Mouse (Mus musculus) stomach, embryonic 15.5 days (tissue): ENCODE results near the gene Abhd12. TPM values are rescaled to one million over a fixed set of nuclear protein-coding genes. Genes with fewer than 3 reads are reported as not detected.
A peak's percentile ranks its signal among the peaks of the same experiment; 100 is the strongest.

Experiments
- ATAC-seq: fragments of 200-750 bp; cut with Nextera tagmentation; 2 replicates; pipeline ENCODE4 v1.8.0; 2017; ENCODE audit warnings: low read depth, moderate number of reproducible peaks, moderate TSS enrichment; ENCODE audit not compliant: insufficient read depth, low FRiP score
- H3K27ac ChIP-seq: fragments of 300-500 bp; sonication (generic); 2 replicates; pipeline ENCODE4 v1.5.1; 2015; ENCODE audit warnings: mild to moderate bottlenecking, inconsistent platforms
- H3K27me3 ChIP-seq: fragments of 300-500 bp; sonication (generic); replicated peaks from 2 replicates; pipeline ENCODE4 v1.6.1; 2015; ENCODE audit warnings: inconsistent platforms
- H3K36me3 ChIP-seq: fragments of 300-500 bp; sonication (generic); 2 replicates; pipeline ENCODE4 v1.6.1; 2015; ENCODE audit warnings: inconsistent platforms
- H3K4me1 ChIP-seq: fragments of 300-500 bp; sonication (generic); 2 replicates; pipeline ENCODE4 v1.6.1; 2015; ENCODE audit warnings: inconsistent platforms
- H3K4me2 ChIP-seq: fragments of 300-500 bp; sonication (generic); 2 replicates; pipeline ENCODE4 v1.6.1; 2015; ENCODE audit warnings: mild to moderate bottlenecking, inconsistent platforms
- H3K4me3 ChIP-seq: fragments of 300-500 bp; sonication (generic); replicated peaks from 2 replicates; pipeline ENCODE4 v1.5.1; 2015; ENCODE audit warnings: inconsistent platforms
- H3K9ac ChIP-seq: fragments of 300-500 bp; sonication (generic); 2 replicates; pipeline ENCODE4 v1.6.1; 2015; ENCODE audit warnings: inconsistent platforms
- H3K9me3 ChIP-seq: fragments of 300-500 bp; sonication (generic); 2 replicates; pipeline ENCODE4 v1.6.1; 2016; ENCODE audit warnings: inconsistent platforms
- WGBS: fragments of 180-500 bp; shearing (Covaris S2); methylation state at CpG from one replicate; pipeline ENCODE4 v1.1.7; 2015; 5-methylcytosine and 5-hydroxymethylcytosine counted together
- polyA plus RNA-seq: library from polyadenylated mRNA; unstranded; fragments of >200 nt; fragmentation: Nextera tagmentation; extraction: Ambion mirVana; gene quantifications from 2 replicates; pipeline ENCODE4 v1.2.1, GENCODE M21; 2015

Gene Abhd12
- polyA plus RNA-seq, 1 experiment from 2014 or later: 58.3 TPM

GRCm38 (mm10) chr2:150927038-150927720 lies 22.6 kb upstream of the Abhd12 start:
- no peaks in the 10 kb centered on the region for H3K4me1 ChIP-seq
- WGBS: 88% methylated on average over 11 of the region's 11 CpGs
- ATAC-seq: no peak

GRCm38 (mm10) chr2:150923505-150923904 lies 19.0 kb upstream of the Abhd12 start:
- no peak overlapping the region for H3K9ac ChIP-seq
- H3K9me3 ChIP-seq: no peaks in the 10 kb centered on the region
- no peak for ATAC-seq
- H3K27me3 ChIP-seq: no peaks in the 10 kb centered on the region
- H3K4me1 ChIP-seq: no peaks in the 10 kb centered on the region
- no peak overlapping the region for H3K4me2 ChIP-seq
- no peak overlapping the region for H3K27ac ChIP-seq
- no peak overlapping the region for H3K4me3 ChIP-seq
- peaks cover 6% of the 10 kb centered on the region; the same call in 1 of the 2 replicates for H3K36me3 ChIP-seq
- 81% methylated on average over 7 of the region's 7 CpGs for WGBS

More at GRCm38 (mm10) chr2:150927038-150927720, 22.6 kb upstream of the Abhd12 start:
- Histone ChIP-seq H3K36me3 (peaks cover 3% of the 10 kb centered on the region; the same call in 1 of the 2 replicates), H3K27ac (no peak overlapping the region), H3K4me3 (no peak overlapping the region), H3K4me2 (no peak overlapping the region), H3K27me3 (no peaks in the 10 kb centered on the region), H3K9me3 (no peaks in the 10 kb centered on the region), H3K9ac (no peak overlapping the region)

GRCm38 (mm10) chr2:150923026-150923425 lies 18.5 kb upstream of the Abhd12 start:
- Histone ChIP-seq H3K27ac (no peak overlapping the region), H3K27me3 (no peaks in the 10 kb centered on the region), H3K9me3 (no peaks in the 10 kb centered on the region), H3K36me3 (peaks cover 7% of the 10 kb centered on the region; the same call in 1 of the 2 replicates), H3K4me3 (no peak overlapping the region), H3K4me1 (no peaks in the 10 kb centered on the region), H3K4me2 (no peak overlapping the region), H3K9ac (no peak overlapping the region)
- 89% methylated on average over 3 of the region's 3 CpGs for WGBS
- no peak for ATAC-seq

DNA sequence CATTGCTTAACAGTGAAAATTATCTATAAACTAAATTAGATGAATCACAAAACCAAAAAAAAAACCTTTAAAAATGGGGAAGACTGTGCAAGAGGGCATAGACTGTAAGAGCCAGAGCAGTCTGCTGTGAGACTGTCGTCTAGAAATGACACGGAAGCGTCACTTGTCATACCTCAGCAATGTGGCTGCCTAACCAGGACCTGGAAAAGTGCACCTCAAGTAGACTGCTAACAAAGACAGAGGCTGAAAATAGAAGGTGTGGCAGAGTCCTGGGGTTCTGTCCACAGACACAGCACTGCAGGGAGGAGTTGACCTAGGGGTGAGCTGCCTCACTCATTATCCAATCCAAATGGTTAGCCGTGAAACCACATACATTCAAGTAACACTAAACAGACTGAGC lies 17.6 kb upstream of the Abhd12 start:
- ATAC-seq: no peak

DNA sequence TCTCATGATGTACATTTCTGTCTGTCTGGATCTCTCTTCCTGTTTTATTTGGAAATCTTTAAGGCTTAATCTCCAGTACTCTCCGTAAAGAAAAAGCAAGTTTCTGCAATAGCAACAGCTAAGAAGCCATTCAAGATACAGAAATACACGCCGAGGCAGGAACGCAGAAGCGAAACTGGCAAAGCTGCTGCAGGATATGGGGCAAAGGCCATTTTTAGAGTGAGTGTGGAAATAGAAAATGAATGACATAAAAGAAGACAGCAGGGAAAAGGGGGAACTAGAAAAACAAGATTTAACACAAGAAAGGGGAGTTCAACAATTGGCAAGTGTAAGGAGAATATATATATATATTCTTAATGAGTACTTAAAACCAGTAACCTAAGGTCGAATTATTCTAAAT lies 17.2 kb upstream of the Abhd12 start:
- 86% methylated on average over 6 of the region's 6 CpGs for WGBS
- no peak overlapping the region for H3K27ac ChIP-seq
- H3K36me3 ChIP-seq: peaks cover 11% of the 10 kb centered on the region; the same call in 1 of the 2 replicates
- no peaks in the 10 kb centered on the region for H3K27me3 ChIP-seq
- no peak overlapping the region for H3K4me2 ChIP-seq
- no peak overlapping the region for H3K4me3 ChIP-seq
- no peak overlapping the region for H3K9ac ChIP-seq
- H3K9me3 ChIP-seq: no peaks in the 10 kb centered on the region
- ATAC-seq: no peak
- H3K4me1 ChIP-seq: no peaks in the 10 kb centered on the region

More for the DNA sequence above, 17.6 kb upstream of the Abhd12 start:
- no peaks in the 10 kb centered on the region for H3K4me1 ChIP-seq
- H3K27me3 ChIP-seq: no peaks in the 10 kb centered on the region
- no peak overlapping the region for H3K4me2 ChIP-seq
- H3K36me3 ChIP-seq: peaks cover 10% of the 10 kb centered on the region; the same call in 1 of the 2 replicates
- H3K9ac ChIP-seq: no peak overlapping the region
- no peaks in the 10 kb centered on the region for H3K9me3 ChIP-seq
- WGBS: 90% methylated on average over 4 of the region's 4 CpGs
- no peak overlapping the region for H3K27ac ChIP-seq
- no peak overlapping the region for H3K4me3 ChIP-seq

DNA sequence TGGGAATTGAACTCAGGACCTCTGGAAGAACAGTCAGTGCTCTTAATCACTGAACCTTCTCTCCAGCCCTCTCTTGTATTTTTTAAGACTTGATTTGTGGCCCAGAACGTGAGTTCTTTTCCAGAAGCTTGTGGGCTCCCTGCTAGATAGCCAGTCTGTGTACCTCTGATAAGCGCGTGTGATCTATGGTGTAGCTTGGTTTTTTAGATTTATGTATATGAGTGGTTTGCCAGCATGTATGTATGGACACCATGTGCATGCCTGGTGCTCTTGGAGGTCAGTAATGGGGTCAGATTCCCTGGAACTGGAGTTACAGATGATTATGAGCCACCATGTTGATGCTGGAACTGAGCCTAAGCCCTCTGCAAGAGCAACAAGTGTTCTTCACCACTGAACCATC lies 16.0 kb upstream of the Abhd12 start:
- no peak for ATAC-seq
- WGBS: 87% methylated on average over 3 of the region's 3 CpGs
- Histone ChIP-seq H3K9me3 (no peaks in the 10 kb centered on the region), H3K4me2 (no peak overlapping the region), H3K36me3 (peaks cover 15% of the 10 kb centered on the region; the same call in 1 of the 2 replicates), H3K9ac (no peak overlapping the region), H3K27ac (no peak overlapping the region), H3K4me1 (no peaks in the 10 kb centered on the region), H3K4me3 (no peak overlapping the region), H3K27me3 (no peaks in the 10 kb centered on the region)

DNA sequence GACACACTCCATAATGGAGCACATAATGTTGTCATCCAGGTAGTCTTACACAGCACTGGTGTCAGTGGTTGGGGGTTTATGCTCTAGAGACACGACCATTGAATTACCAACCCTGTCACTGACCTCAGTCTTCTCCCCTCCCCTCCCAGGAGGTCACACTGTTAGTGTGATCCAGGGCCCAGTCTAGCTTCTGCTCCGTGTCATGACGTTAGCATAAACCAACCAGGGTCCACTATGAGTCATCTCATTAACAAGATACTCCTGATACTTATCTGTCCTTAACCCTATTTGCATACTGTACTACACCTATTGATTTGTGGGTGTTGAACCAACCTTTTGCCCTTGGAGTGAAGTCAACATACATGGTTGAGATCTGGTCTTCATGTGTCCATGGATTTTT lies 14.2 kb upstream of the Abhd12 start:
- H3K9ac ChIP-seq: no peak overlapping the region
- H3K4me1 ChIP-seq: no peaks in the 10 kb centered on the region
- H3K4me3 ChIP-seq: no peak overlapping the region
- peaks cover 15% of the 10 kb centered on the region; the same call in 1 of the 2 replicates for H3K36me3 ChIP-seq
- no peaks in the 10 kb centered on the region for H3K9me3 ChIP-seq
- H3K27ac ChIP-seq: no peak overlapping the region
- no peaks in the 10 kb centered on the region for H3K27me3 ChIP-seq
- WGBS: 89% methylated on average over 3 of the region's 3 CpGs
- no peak overlapping the region for H3K4me2 ChIP-seq
- ATAC-seq: no peak

GRCm38 (mm10) chr2:150915786-150916185 lies 11.2 kb upstream of the Abhd12 start:
- no peaks in the 10 kb centered on the region for H3K9me3 ChIP-seq
- whole genome bisulfite sequencing: 86% methylated on average over 5 of the region's 5 CpGs

GRCm38 (mm10) chr2:150914781-150915515 lies 10.4 kb upstream of the Abhd12 start:
- 73% methylated on average over 4 of the region's 4 CpGs for WGBS

More at GRCm38 (mm10) chr2:150915786-150916185, 11.2 kb upstream of the Abhd12 start:
- H3K36me3 ChIP-seq: peaks cover 12% of the 10 kb centered on the region; the same call in 1 of the 2 replicates
- H3K4me3 ChIP-seq: no peak overlapping the region
- no peak for ATAC-seq
- no peak overlapping the region for H3K4me2 ChIP-seq
- no peaks in the 10 kb centered on the region for H3K4me1 ChIP-seq
- no peak overlapping the region for H3K27ac ChIP-seq
- H3K27me3 ChIP-seq: no peaks in the 10 kb centered on the region
- H3K9ac ChIP-seq: no peak overlapping the region

GRCm38 (mm10) chr2:150910295-150910881 lies 5.8 kb upstream of the Abhd12 start:
- Histone ChIP-seq H3K4me3 (peak overlapping the region; percentile 58), H3K27me3 (no peaks in the 10 kb centered on the region), H3K4me2 (peak overlapping the region; percentile 74), H3K9ac (no peak overlapping the region), H3K9me3 (no peaks in the 10 kb centered on the region), H3K4me1 (no peaks in the 10 kb centered on the region), H3K36me3 (no peaks in the 10 kb centered on the region), H3K27ac (no peak overlapping the region)
- 37% methylated on average over 7 of the region's 10 CpGs for WGBS
- no peak for ATAC-seq

More at GRCm38 (mm10) chr2:150914781-150915515, 10.4 kb upstream of the Abhd12 start:
- Histone ChIP-seq H3K4me3 (no peak overlapping the region), H3K27ac (no peak overlapping the region), H3K4me2 (no peak overlapping the region), H3K27me3 (no peaks in the 10 kb centered on the region), H3K9me3 (no peaks in the 10 kb centered on the region), H3K4me1 (no peaks in the 10 kb centered on the region), H3K9ac (no peak overlapping the region), H3K36me3 (peaks cover 12% of the 10 kb centered on the region; the same call in 1 of the 2 replicates)
- no peak for ATAC-seq

- Histone ChIP-seq H3K36me3 (no peaks in the 10 kb centered on the region), H3K27ac (peak overlapping the region; percentile 80), H3K4me1 (no peaks in the 10 kb centered on the region), H3K9me3 (no peaks in the 10 kb centered on the region), H3K4me2 (peak overlapping the region; percentile 74), H3K4me3 (peak overlapping the region; percentile 58), H3K9ac (peak overlapping the region; percentile 21; the same call in 1 of the 2 replicates), H3K27me3 (no peaks in the 10 kb centered on the region)
- peak; percentile 95 for ATAC-seq
- under 1% methylated on average over 35 of the region's 35 CpGs for WGBS
Observed at GRCm38 (mm10) chr2:150909429-150910039, 5.0 kb upstream of the Abhd12 start.
